Mouse (Mus musculus): ENCODE results near the gene Hspb8.
"Not testable (repeated sequence)": the region's sequence is repeated elsewhere in the genome, so short reads cannot be mapped to it uniquely, and the experiment has no call there.

The Hspb8 gene

DNA sequence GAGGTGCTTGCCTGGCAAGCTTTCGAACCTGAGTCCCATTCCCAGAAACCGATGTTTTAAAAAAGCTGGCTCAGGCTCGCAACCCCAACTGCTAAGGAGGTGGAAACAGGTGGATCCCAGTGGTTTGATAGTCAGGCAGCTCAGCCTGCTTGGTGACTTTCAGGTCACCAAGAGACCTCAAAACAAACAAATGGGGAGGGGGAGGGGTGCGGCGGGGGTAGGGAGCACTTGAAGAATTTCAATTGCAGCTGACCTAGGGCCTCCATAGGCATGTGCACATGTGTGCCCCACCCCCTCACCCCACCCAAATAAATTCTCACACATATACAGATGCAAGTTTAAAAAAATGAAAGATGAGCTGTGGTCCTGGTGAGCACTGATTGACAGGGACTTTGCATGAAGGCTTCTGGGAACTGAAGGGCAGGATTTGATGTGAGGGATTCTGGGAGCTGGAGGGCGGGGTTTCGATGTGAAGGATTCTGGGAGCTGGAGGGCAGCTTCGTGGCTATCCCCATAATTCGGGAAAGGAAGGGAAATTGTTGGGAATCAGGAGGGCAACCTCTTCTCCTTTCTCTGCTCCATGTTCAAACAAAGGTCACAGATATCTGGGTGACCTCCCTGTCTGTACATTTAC lies 35.2 kb downstream of the Hspb8 start:
- no peak for DNase-seq

DNA sequence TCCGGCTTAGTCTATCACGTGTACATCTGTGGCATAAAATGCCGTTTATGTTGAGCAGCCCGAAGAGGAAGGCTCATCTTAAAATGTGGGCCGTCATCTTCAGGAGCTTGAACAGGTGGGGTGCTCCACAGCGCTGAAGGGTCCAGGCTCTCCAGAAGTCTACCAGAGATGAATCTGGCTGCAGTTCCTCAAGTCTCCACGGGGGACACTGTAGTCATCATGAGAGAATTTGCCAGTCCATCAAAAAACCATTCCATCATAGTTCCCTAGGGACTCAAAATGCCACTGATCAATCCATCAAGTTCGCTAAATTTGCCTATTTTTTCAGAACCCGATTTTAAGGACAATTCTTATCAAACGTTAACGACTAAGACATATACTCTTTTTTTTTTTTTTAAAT lies 36.6 kb downstream of the Hspb8 start:
- DNase-seq, result no peak

DNA sequence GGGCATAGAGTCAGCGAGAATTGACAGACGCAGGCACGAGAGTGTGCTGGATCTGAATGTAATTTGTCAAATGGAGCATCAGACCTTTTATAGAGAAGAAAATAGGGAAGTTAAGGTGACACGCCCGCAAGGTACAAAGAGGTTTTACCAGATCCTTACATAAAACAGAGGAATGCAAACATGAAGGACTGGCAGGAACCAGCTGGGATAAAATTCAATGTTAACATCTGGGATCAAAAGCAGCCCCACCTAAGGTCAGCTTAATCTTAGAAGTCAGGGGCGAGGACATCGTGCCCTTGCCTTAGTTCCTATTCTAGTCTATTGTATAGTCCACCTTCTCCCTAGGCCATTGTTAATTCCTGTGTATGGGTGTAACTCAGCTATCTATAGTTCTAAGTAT lies 40.0 kb downstream of the Hspb8 start:
- DNase-seq, result not testable (repeated sequence)

DNA sequence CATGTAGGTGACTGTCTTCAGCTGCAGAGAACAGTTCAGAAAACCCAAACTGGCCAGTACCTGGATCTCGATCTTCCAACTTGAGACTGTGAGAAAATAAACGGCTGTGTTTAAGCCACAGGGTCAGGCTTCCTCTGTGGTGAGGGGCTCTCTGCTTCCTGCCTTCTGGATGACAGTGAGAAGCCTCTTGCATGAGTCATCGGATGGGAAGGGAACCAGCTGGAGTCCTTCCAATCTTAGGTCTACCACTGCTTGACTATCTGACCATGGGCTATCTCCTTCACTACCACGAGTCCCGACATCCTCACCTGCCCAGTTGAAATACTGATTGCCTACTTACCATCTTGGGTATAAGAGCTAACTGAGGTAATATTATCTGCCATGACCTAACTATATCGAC lies 40.9 kb downstream of the Hspb8 start:
- no peak for DNase-seq

DNA sequence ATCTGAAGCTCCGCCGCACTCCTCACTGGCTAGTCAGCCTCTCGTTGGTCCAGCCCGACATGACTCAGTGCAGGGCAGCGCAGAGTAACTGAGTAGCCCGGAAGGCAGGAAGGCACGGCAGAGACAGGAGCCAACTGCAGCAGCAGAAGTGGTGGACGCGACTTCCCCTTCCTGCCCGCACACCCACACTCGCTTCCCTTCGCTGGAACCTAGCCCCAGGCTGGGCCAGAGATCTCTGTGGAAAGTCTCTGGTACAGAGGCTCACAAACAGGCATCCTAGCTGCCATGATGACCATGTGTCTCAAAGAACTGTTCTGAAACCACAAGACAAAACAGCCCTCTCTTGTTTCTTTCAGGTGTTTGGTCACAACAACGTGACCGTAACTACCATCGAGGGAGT lies 41.4 kb downstream of the Hspb8 start:
- DNase-seq, result no peak

DNA sequence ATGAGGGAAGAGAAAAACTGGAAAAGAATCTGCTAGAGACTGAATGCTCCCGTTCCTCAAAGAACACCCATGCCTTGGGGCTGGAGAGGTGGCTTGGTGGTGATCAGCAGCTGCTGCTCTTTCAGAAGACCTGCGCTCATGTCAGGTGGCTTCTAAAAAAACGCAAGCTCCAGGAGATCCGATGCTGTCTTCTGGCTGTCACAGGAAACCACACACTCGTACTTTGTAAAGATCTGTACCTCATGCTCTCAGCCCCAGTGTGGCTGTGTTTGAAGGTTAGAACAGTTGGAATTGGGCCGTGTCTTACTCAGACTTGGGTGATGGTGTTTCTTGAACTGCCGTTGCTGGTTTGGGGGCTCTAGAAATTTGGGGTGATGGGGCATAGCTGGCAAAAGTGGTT lies 42.3 kb downstream of the Hspb8 start:
- DNase-seq, result no peak

DNA sequence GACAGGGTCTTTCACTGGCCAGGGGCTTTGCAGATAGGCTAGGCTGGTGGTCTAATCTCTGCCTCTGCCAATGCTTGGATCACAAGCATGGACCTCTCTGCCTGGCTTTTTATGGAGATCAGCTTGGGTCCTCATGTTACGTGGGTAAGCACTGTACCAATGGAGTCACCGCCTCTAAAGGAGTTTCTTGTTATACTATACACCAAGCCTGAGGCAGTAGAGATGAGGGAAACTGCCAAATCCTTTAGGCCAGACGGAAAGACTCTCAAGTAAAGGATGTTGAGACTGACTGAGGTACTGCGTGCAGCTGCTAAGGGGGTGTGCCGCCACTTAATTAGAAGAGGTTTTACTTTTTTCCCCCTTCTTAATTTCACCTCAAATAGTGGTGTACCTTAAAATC lies 43.8 kb downstream of the Hspb8 start:
- no peak for DNase-seq

DNA sequence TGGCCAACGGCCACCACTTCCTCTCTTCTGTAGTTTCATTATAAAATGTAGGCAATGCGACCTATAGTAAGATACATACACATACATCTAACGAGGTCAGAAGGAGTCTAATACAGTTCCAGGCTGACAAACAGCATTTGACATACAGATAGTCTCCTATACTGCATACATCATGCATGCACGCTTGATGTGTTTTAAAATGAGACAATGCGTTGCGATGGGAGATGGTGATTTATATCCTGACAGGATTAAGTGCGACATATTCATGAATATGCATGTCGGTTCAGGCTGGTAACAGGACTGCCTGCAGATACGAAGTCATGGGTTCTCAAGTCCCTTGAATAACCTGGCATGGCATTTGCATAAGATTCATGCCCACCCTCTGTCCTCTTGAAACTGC lies 54.7 kb downstream of the Hspb8 start:
- DNase-seq, result no peak

DNA sequence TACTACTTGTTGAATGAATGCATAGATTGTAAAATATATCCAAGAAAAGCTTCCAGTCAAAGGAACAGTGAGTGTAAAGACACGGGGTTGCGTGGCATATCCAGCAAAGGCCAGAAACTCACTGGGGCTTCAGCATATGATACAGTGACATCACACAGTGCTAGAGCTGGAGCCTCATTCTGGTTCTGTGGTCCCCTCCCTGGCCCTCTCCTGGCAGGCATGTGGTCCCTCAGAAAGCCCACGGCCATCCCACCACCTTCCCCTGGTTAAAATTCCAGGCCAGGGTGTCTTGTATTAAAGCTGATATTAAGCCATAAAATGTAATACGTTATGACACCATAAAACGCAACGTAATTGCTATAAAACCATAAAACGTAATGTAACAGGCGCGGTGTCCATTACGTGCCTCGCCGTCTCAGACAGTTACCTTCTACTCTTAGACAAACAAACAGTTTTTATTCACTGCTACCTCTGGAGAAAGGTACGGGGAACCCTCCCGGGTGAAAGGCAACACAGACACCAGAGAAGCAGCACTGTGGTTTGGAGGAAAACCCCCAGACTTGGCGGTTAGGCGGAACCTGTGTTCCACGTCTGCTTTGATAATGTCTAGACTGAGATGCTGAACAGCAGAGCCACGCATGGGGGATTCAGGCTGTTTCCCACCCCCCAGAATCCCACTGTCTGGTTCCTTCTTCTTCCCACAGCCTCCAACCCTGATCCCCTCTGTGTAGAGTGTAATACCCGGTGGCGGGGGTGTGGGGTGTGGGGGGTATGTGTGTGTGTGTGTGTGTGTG lies 55.6 kb downstream of the Hspb8 start:
- no peak for DNase-seq

DNA sequence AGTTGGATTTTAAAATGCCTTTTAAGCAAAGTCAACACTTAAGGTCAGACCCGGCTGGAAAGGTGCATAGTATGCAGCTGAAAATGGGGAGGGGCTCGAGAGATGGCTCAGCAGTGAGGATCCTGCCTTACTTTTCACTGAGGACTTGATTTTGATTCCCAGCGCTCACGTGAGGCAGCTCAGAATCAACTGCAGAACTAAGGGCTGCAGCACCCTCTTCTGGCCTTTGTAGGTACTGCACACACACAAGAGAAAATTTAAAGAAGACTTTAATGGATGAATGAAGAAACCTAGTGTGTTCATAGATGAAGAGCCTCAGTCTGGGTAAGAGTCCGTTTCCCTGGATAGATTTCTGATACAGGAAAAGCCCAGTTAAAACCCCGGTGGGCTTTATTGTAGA lies 61.3 kb downstream of the Hspb8 start:
- no peak for DNase-seq

DNA sequence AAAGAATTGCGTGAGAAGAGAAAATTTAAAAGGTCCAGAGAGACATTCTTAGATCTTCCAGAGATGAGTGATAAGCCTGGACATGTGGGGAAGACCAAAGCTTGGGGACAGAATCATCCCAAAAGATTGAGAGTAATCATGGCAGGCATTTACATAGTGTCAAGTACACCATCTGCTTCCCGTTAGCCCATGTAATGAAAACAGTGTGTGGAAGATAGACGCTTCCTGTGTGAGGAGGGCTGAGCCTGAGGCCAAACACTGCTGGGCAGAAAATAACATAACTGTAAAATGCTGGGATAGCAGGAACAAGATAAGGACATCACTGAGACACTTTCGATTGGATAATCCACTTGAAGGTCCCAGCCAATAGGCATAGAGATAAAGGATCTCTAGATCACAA lies 61.9 kb downstream of the Hspb8 start:
- DNase-seq, result no peak

All from kidney, adult 11 months (tissue).